7 mouse cellular contexts compared by ENCODE assay signal in the genomic region with DNA sequence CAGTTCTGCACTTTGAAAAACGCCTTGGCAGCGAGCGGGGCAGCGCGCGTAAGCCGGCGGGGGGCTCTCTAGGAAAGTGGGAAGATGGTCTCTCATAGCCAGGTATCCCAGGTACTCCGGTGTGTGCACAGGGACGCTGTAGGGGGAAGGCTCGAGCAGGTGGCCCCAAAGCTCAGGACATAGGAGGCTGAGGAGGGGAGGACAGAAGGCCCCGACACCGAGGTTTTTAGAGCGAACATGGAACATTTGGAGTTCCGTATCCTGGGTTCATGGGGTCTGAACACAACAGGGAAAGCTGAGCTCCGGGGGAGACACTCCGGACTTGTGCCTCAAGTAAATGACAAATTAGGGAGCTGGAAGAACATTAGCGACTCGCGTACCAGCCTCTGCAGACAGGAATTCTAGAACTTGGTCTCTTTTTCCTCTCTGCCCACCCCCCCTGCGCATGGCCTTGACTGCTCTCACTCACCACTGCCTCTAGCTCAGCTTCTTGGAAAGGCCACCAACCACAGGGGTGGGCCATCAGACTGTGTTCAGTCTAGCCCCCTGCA. TPM values are rescaled to one million over a fixed set of nuclear protein-coding genes. Genes with fewer than 3 reads are reported as not detected.
DNase-seq lines count a peak whose midpoint lies in the region; ATAC-seq and TF ChIP-seq lines count a peak whose summit lies in the region.

No protein-coding gene starts in this region.

- H3K27me3 ChIP-seq in hindbrain, embryonic 10.5 days (ENCODE audit: insufficient read depth, poor library complexity, severe bottlenecking), result peaks cover 72% of the 10 kb centered on the region
- H3K27me3 ChIP-seq in midbrain, embryonic 12.5 days, result peaks cover 42% of the 10 kb centered on the region

- peak overlapping the region; percentile 86 for H3K4me2 ChIP-seq in midbrain, embryonic 12.5 days (replicated peaks)

- H3K4me3 ChIP-seq in left cerebral cortex, adult 2 months, result peak overlapping the region; percentile 64
- peak overlapping the region; percentile 87 for H3K4me3 ChIP-seq in hindbrain, embryonic 10.5 days
- H3K4me3 ChIP-seq in midbrain, embryonic 12.5 days, result peak overlapping the region; percentile 78

- WGBS in hindbrain, embryonic 10.5 days, result under 1% methylated on average over 21 of the region's 21 CpGs
- WGBS in midbrain, embryonic 12.5 days, result 1% methylated on average over 20 of the region's 21 CpGs

- intact Hi-C loops in left cerebral cortex, adult 2 months (cut with DNase I), result no loop called here
- intact Hi-C loops in left cerebral cortex, postnatal 14 days (cut with DNase I), result no loop called here

- peak overlapping the region; percentile 80 for H3K27ac ChIP-seq in left cerebral cortex, adult 2 months
- H3K27ac ChIP-seq in hindbrain, embryonic 10.5 days, result peak overlapping the region; percentile 98
- peak overlapping the region; percentile 97 for H3K27ac ChIP-seq in midbrain, embryonic 12.5 days (replicated peaks)

- H3K9ac ChIP-seq in midbrain, embryonic 12.5 days (replicated peaks), result peak overlapping the region; percentile 90

- peaks cover 16% of the 10 kb centered on the region for H3K36me3 ChIP-seq in hindbrain, embryonic 10.5 days
- peaks cover 11% of the 10 kb centered on the region for H3K36me3 ChIP-seq in midbrain, embryonic 12.5 days

- no peaks in the 10 kb centered on the region for H3K9me3 ChIP-seq in hindbrain, embryonic 10.5 days
- H3K9me3 ChIP-seq in midbrain, embryonic 12.5 days, result no peaks in the 10 kb centered on the region

- H3K4me1 ChIP-seq in hindbrain, embryonic 10.5 days (replicated peaks), result peaks cover 77% of the 10 kb centered on the region
- peaks cover 63% of the 10 kb centered on the region for H3K4me1 ChIP-seq in midbrain, embryonic 12.5 days

- TF ChIP-seq CTCF in left cerebral cortex, adult 2 months (IDR thresholded peaks at IDR 0.05), result no peak; the same call in 1 of the 2 replicates

- ATAC-seq in midbrain, embryonic 12.5 days (ENCODE audit: low FRiP score, low read depth), result peak; percentile 5; the same call in 1 of the 2 replicates

- DNase-seq in left cerebral cortex, adult 2 months (ENCODE audit: extremely low spot score in 1 of 2, low spot score in 2 of 2), result no peak
- no peak for DNase-seq in left cerebral cortex, postnatal 14 days (ENCODE audit: low spot score in 2 of 2)
- DNase-seq in cerebellum, postnatal 25 days, result peak; percentile 53
- DNase-seq in hindbrain, embryonic 10.5 days (ENCODE audit: low spot score), result peak; percentile 35
- DNase-seq in yolk sac, embryonic 10.5 days (ENCODE audit: low spot score), result no peak
- DNase-seq in urinary bladder, postnatal 10 days (ENCODE audit: low spot score), result no peak

RNA-seq across cellular contexts. Expression of gene Cacnb3, which starts 4.7 kb away (rescaled TPM):
- total RNA-seq in left cerebral cortex, adult 2 months (2021), result 100 to 1,000 TPM; 271 to 291 TPM
- 100 to 1,000 TPM; 217 to 244 TPM for total RNA-seq in left cerebral cortex, postnatal 14 days (2021)
- polyA plus RNA-seq in hindbrain, embryonic 10.5 days (2016; fragmentation: Nextera tagmentation; extraction: Ambion mirVana), result 38.8 and 58.6 TPM in 2 replicates
- polyA plus RNA-seq in midbrain, embryonic 12.5 days (2016; fragmentation: Nextera tagmentation; extraction: Ambion mirVana), result 86.2 and 99.6 TPM in 2 replicates

RNA-seq across cellular contexts. Expression of gene Adcy6, which starts 25.5 kb away (rescaled TPM):
- total RNA-seq in left cerebral cortex, adult 2 months (2021), result 10 to 100 TPM; 52.7 to 57.4 TPM
- 10 to 100 TPM; 47.8 to 50.2 TPM for total RNA-seq in left cerebral cortex, postnatal 14 days (2021)
- polyA plus RNA-seq in hindbrain, embryonic 10.5 days (2016; fragmentation: Nextera tagmentation; extraction: Ambion mirVana), result 11.6 and 12.0 TPM in 2 replicates
- polyA plus RNA-seq in midbrain, embryonic 12.5 days (2016; fragmentation: Nextera tagmentation; extraction: Ambion mirVana), result 15.6 and 17.2 TPM in 2 replicates

RNA-seq across cellular contexts. Expression of gene Ddx23, which starts 27.3 kb away (rescaled TPM):
- total RNA-seq in left cerebral cortex, adult 2 months (2021), result 10 to 100 TPM; 84.4 to 90.2 TPM
- total RNA-seq in left cerebral cortex, postnatal 14 days (2021), result 10 to 100 TPM; 56.0 to 57.6 TPM
- 22.8 and 23.8 TPM in 2 replicates for polyA plus RNA-seq in hindbrain, embryonic 10.5 days (2016; fragmentation: Nextera tagmentation; extraction: Ambion mirVana)
- 24.4 and 29.3 TPM in 2 replicates for polyA plus RNA-seq in midbrain, embryonic 12.5 days (2016; fragmentation: Nextera tagmentation; extraction: Ambion mirVana)

RNA-seq across cellular contexts. Expression of gene Rnd1, which starts 41.9 kb away (rescaled TPM):
- total RNA-seq in left cerebral cortex, adult 2 months (2021), result 10 to 100 TPM; 27.4 to 27.7 TPM
- total RNA-seq in left cerebral cortex, postnatal 14 days (2021), result 10 to 100 TPM; 53.9 to 64.1 TPM
- 3.7 and 5.8 TPM in 2 replicates for polyA plus RNA-seq in hindbrain, embryonic 10.5 days (2016; fragmentation: Nextera tagmentation; extraction: Ambion mirVana)
- 8.0 and 8.3 TPM in 2 replicates for polyA plus RNA-seq in midbrain, embryonic 12.5 days (2016; fragmentation: Nextera tagmentation; extraction: Ambion mirVana)

Comparison
In these comparisons a context has a peak if more than half of its experiments do, and no peak if none do; other contexts are left out.
1. DNase-seq: peak in cerebellum, postnatal 25 days (2 of 2) and hindbrain, embryonic 10.5 days (single experiment); none in left cerebral cortex, adult 2 months (0 of 2), left cerebral cortex, postnatal 14 days (0 of 2), yolk sac, embryonic 10.5 days (single experiment) and urinary bladder, postnatal 10 days (single experiment).
2. Peak in every context shown above with its lines, with median percentiles within 50 percentile points of each other: H3K27ac ChIP-seq and H3K4me3 ChIP-seq.